Mouse (Mus musculus): Measurements from ENCODE around the gene Hbb-bh2. TPM values are rescaled to one million over a fixed set of nuclear protein-coding genes. Genes with fewer than 3 reads are reported as not detected.
A peak's percentile ranks its signal among the peaks of the same experiment; 100 is the strongest.
"Not testable (repeated sequence)": the region's sequence is repeated elsewhere in the genome, so short reads cannot be mapped to it uniquely, and the experiment has no call there.

Gene Hbb-bh2
- total RNA-seq (2021): not detected
- long read RNA-seq, experiment 1: 0 reads
- long read RNA-seq, experiment 2: 0 reads

GRCm38 (mm10) chr7:103840268-103840667 lies at the start of gene Hbb-bh2:
Gene Hbb-bh2 (minus strand): TSS chr7:103840520.
- DNase-seq: no peak
- intact Hi-C loops (cut with DNase I; ENCODE audit: low total_unique reads): no loop called here

- intact Hi-C loops (cut with DNase I; ENCODE audit: low total_unique reads): no loop called here
- DNase-seq: no peak
Observed at GRCm38 (mm10) chr7:103886152-103886551, 45.8 kb upstream of the Hbb-bh2 start, which contains the start of gene Olfr66. Gene Olfr66 (minus strand): TSS chr7:103886252.

- intact Hi-C loops (cut with DNase I; ENCODE audit: low total_unique reads): no loop called here
- DNase-seq: no peak
Observed at GRCm38 (mm10) chr7:103877093-103877492, 36.8 kb upstream of the Hbb-bh2 start.

- intact Hi-C loops (cut with DNase I; ENCODE audit: low total_unique reads): no loop called here
- no peak for DNase-seq
Observed at GRCm38 (mm10) chr7:103874451-103874850, 34.1 kb upstream of the Hbb-bh2 start.

- DNase-seq: no peak
- intact Hi-C loops (cut with DNase I; ENCODE audit: low total_unique reads): no loop called here
Observed at GRCm38 (mm10) chr7:103873064-103873463, 32.7 kb upstream of the Hbb-bh2 start.

- intact Hi-C loops (cut with DNase I; ENCODE audit: low total_unique reads): no loop called here
- DNase-seq: no peak
Observed at GRCm38 (mm10) chr7:103870667-103871066, 30.3 kb upstream of the Hbb-bh2 start.

GRCm38 (mm10) chr7:103865716-103866115 lies 25.4 kb upstream of the Hbb-bh2 start:
- no peak for DNase-seq
- intact Hi-C loops (cut with DNase I; ENCODE audit: low total_unique reads): no loop called here

GRCm38 (mm10) chr7:103861531-103861930 lies 21.2 kb upstream of the Hbb-bh2 start:
- no peak for DNase-seq
- intact Hi-C loops (cut with DNase I; ENCODE audit: low total_unique reads): no loop called here

- DNase-seq: peak; percentile 10
- intact Hi-C loops (cut with DNase I; ENCODE audit: low total_unique reads): no loop called here
Observed at GRCm38 (mm10) chr7:103860855-103861254, 20.5 kb upstream of the Hbb-bh2 start.

GRCm38 (mm10) chr7:103859076-103859475 lies 18.8 kb upstream of the Hbb-bh2 start:
- intact Hi-C loops (cut with DNase I; ENCODE audit: low total_unique reads): no loop called here
- no peak for DNase-seq

- DNase-seq: no peak
- intact Hi-C loops (cut with DNase I; ENCODE audit: low total_unique reads): no loop called here
Observed at GRCm38 (mm10) chr7:103854669-103855068, 14.3 kb upstream of the Hbb-bh2 start.

- intact Hi-C loops (cut with DNase I; ENCODE audit: low total_unique reads): no loop called here
- DNase-seq: no peak
Observed at GRCm38 (mm10) chr7:103853090-103853489, 12.8 kb upstream of the Hbb-bh2 start, which contains the start of gene Hbb-y. Gene Hbb-y (minus strand): TSS chr7:103853216.

- intact Hi-C loops (cut with DNase I; ENCODE audit: low total_unique reads): no loop called here
- no peak for DNase-seq
Observed at GRCm38 (mm10) chr7:103844525-103845325, 4.4 kb upstream of the Hbb-bh2 start.

GRCm38 (mm10) chr7:103843034-103843433 lies 2.7 kb upstream of the Hbb-bh2 start, which contains the start of gene Hbb-bh1:
Gene Hbb-bh1 (minus strand): TSS chr7:103843164.
- no peak for DNase-seq
- intact Hi-C loops (cut with DNase I; ENCODE audit: low total_unique reads): no loop called here

- no peak for DNase-seq
- intact Hi-C loops (cut with DNase I; ENCODE audit: low total_unique reads): no loop called here
Observed at GRCm38 (mm10) chr7:103827808-103828207, 12.5 kb downstream of the Hbb-bh2 start, which contains the start of gene Hbb-bs. Gene Hbb-bs (minus strand): TSS chr7:103828096.

GRCm38 (mm10) chr7:103827139-103827538 lies 13.2 kb downstream of the Hbb-bh2 start:
- intact Hi-C loops (cut with DNase I; ENCODE audit: low total_unique reads); DNase-seq: not testable (repeated sequence)

GRCm38 (mm10) chr7:103826255-103826887 lies 13.9 kb downstream of the Hbb-bh2 start:
- intact Hi-C loops (cut with DNase I; ENCODE audit: low total_unique reads): no loop called here
- no peak for DNase-seq

GRCm38 (mm10) chr7:103825536-103826254 lies 14.6 kb downstream of the Hbb-bh2 start:
- intact Hi-C loops (cut with DNase I; ENCODE audit: low total_unique reads): no loop called here
- DNase-seq: no peak

GRCm38 (mm10) chr7:103824597-103824996 lies 15.7 kb downstream of the Hbb-bh2 start:
- intact Hi-C loops (cut with DNase I; ENCODE audit: low total_unique reads): no loop called here
- DNase-seq: no peak

- DNase-seq; intact Hi-C loops (cut with DNase I; ENCODE audit: low total_unique reads): not testable (repeated sequence)
Observed at GRCm38 (mm10) chr7:103815085-103815484, 25.2 kb downstream of the Hbb-bh2 start.
